Mouse (Mus musculus) monocyte, adult 5-6 weeks (primary cell): ENCODE data around the gene Cdv3. TPM values are rescaled to one million over a fixed set of nuclear protein-coding genes. Genes with fewer than 3 reads are reported as not detected.

Source experiments
- ATAC-seq: fragments of 153-309, 156-312 bp; replicated peaks from 2 replicates; pipeline ENCODE4 v1.8.0; 2017; ENCODE audit warnings: mild to moderate bottlenecking; ENCODE audit not compliant: low TSS enrichment, insufficient number of reproducible peaks, severe bottlenecking, poor library complexity, low FRiP score
- total RNA-seq: library from RNA; stranded (forward); fragments of 200-1000, 200-491, 200-594 nt; gene quantifications from 3 replicates; pipeline ENCODE4 v1.2.3, GENCODE M21; 2017

Cdv3 gene
- total RNA-seq: 141 to 176 TPM (median 159 TPM) in 3 replicates

GRCm38 (mm10) chr9:103365290-103366247 lies at the start of gene Cdv3:
TSS of gene Cdv3 (minus strand) at chr9:103365840.
- ATAC-seq: peak; percentile 97

GRCm38 (mm10) chr9:103413457-103413856 lies 47.8 kb upstream of the Cdv3 start:
- no peak for ATAC-seq

- no peak for ATAC-seq
Measured at GRCm38 (mm10) chr9:103409119-103409518, 43.5 kb upstream of the Cdv3 start.

GRCm38 (mm10) chr9:103408136-103408777 lies 42.6 kb upstream of the Cdv3 start:
- no peak for ATAC-seq

DNA sequence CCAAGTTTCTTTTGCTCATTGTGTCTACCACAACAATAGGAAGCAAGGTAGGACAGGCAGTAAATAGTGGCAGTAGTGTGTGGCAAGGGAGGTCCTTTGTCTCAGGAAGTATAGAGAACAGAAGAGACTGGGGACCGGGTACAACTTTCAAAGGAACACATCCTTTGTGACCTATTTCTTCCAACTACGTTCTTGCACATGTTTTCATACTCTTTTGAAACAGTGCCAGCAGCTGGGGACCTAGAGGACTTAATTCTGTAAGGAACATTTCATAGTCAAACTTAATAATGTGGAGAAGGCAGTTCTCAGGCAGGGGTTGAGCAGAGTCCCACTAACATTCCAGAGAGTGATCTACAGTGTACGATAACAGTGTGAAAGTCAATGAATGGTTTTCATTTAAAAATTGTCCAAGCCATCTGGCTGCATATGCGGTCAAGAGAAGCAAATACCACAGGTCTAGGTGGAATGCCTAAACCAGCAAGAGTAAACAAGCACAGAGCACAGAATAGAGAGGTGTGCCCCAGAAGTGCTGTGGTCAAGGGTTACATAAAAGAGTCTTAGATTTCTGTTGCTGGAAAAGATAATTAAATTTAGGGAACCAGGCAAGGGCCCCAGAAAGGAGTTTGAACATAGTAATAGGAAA lies 37.8 kb upstream of the Cdv3 start:
- no peak for ATAC-seq

DNA sequence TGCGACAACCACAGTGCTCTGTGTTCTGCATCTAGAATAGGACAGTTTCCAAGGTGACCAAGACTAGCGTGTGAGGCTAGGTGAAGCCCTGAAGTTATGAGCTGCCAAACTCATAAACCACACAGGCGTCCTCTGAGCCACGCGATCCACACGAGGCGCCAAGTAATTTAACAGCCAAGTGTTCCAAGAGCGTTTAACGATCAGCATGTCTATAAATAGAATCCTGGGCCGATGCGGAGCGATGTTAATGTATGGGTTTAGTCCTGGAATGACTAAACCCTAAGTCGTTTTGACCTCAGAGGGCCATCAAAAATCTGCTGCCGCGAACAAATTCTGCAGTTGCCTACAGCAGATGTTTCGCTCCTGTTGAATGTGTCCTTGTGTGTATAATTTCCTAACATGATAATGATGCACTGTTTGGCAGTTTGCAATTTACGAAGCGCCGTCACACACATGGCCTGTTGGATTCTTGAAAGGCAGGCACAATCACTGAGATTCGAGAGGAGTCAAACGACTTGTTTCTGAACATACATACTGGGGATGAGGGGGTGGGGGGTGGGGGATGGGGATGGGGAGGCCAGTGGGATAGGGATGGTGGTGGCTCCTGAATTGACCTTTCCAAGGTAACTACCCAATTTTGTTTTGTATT lies 33.0 kb upstream of the Cdv3 start:
- no peak for ATAC-seq

DNA sequence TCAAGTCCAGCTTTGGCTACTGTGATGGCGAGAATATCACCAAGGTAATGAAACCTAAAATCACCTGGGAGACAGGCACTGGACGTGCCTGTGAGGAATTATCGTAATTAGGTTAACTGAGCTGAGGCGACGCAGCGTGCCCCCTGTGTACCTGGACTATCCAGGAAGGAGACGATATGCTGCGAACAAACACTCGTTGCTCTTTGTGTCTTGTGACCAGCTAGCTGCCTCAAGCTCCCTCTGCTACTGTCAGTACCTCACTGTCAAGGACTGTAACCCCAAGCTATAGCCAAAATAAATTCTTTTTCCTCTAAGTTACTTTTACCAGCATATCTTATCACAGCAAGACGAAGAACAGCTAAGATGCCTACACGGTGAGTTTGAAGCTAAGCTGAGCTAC lies 27.6 kb upstream of the Cdv3 start:
- ATAC-seq: no peak

DNA sequence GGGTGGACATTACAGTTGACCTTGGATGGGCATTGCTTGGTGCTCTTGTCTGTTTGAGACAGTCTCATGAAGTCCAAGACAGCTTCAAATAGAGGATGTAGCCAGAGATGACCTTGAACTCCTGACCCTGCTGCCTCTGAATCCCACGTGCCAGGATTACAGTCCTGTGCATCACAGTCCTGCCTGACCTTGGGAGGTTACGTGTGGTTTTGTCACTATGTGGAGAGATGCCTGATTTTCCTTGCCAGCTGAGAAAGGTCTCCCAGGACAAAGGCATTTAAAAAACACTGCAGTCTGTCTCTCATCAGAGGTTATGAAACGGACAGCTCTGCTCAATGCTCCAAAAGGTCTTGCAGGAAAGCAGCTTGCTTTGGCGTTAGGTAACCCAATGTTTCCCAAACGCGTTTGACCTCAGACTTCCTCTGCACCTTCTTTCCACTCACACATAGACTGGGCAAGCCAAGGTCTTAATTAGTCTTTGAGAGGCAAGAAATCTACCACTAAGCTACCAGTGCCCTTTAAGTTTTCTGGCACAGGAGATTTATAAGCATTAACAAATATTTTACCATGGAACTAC lies 26.2 kb upstream of the Cdv3 start:
- no peak for ATAC-seq

DNA sequence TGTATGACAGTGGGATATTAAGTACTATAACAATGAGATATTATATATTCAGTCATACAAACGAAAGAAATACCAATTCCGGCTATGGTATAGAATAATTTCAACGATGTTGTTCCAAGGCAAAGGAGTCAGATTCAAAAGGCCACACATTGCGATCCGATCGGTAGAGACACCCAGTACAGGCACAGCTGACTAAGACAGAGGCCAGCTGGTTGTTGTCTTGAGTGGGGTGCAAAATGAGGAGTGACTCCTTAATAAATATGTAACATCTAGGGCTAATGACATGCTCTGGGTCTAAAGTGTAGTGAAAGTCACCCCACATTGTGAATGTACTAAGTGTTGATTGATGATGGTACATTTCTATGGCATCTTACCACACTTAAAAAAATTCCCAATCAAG lies 23.6 kb upstream of the Cdv3 start:
- ATAC-seq: no peak

DNA sequence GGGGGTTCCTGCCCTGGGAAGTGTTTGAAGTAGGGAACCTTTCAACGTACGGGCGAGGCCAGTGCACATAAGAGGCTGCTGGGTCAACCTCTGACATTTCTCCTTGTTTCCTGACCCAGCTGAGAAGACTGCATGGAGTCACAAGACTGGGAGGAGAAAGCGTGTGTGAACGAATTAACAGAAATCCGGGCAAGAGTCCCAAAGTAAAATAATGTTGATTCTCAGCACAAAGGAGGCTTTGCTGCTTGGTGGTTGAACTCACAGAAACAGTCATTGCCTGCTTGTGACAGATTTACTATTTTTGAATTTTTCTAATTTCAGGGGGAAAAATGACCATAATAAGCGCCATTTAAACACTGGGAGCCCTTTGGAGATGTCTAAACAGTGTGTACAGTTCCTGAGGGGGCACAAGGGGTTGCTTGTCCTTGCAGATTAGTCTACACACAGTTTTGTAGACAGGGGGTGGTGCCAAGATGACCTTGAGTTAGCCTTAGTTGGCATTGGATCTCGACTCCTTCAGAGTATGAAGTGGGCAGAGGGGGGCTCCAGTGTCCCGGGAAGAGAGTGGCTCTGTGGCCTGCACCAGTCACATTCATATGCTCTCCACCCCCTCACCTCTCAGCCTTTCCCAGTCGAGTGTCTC lies 21.5 kb upstream of the Cdv3 start:
- ATAC-seq: no peak

DNA sequence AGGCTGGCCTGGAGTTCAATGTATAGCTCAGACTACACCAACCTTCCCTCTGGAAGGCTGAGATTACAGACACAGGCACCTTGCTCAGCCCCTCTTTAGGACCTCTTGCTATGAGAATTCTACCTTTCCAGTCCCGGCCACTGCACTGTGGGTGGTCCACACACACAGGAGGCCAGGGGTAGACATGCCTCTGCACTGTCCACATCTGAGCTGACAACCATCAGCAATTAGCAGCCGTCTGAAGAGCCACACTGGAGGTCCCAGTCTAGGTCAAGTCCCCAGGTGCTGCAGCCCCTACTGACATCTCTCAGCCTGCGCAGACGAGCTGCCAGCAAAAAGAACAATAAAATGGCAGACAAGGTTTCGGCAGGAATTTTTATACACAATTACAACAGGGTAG lies 20.9 kb upstream of the Cdv3 start:
- no peak for ATAC-seq

GRCm38 (mm10) chr9:103385600-103385999 lies 20.0 kb upstream of the Cdv3 start:
- ATAC-seq: no peak

GRCm38 (mm10) chr9:103384141-103384796 lies 18.6 kb upstream of the Cdv3 start:
- ATAC-seq: no peak

DNA sequence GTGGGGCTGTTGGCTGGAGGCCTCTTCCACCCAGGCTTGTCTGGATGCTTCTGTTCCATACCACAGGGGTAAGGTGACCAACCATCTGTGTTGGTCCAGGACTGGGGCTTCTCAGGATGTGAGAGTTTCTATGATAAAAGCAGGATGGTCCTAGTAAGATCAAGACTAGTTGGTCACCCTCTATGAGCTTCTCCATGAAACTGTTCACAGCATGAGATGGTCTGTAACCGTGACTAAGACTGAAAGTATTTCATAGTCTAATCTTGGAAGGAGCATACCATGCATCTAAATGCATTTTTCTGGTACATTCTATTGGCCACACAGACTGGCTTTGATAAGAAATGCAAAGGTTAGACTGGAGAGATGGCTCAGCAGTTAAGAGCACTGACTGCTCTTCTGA lies 17.9 kb upstream of the Cdv3 start:
- no peak for ATAC-seq

DNA sequence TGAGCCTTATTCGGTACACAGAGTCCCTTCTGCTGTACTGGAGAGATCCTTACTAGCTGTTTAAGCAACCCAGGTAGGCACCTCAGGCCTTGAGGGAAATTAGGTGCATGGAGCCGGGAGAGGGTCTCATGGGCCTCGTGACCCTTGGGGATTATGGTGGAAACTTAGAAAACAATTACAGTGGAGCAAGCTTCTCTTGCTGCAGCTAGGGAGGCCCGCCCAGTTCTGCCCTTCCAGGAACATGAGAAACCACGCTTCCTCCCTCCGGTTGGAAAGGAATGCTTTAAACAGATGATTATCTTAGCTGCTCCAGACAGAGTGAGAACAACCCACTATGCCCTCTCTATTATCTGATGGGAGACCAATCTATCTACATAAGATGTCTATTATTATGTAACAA lies 17.3 kb upstream of the Cdv3 start:
- no peak for ATAC-seq

DNA sequence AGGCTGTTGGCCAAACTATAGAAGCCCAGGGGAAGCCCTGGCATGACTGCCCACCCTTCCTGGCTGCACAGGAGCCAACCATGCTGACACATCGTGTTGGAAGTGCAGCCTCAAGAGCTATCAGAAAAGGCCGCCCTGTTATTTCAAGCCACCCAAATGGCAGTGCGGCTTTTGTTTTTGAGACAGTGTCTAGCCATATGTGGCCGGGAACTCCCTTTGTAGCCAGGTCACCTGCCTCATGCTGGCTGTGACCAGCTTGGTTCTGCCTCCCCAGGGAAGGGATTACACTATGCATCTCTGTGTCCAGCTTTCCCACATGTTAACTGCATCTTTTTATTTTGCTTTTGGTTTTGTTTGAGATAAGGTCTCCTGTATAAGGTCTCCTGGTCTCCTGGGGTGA lies 14.9 kb upstream of the Cdv3 start:
- no peak for ATAC-seq

DNA sequence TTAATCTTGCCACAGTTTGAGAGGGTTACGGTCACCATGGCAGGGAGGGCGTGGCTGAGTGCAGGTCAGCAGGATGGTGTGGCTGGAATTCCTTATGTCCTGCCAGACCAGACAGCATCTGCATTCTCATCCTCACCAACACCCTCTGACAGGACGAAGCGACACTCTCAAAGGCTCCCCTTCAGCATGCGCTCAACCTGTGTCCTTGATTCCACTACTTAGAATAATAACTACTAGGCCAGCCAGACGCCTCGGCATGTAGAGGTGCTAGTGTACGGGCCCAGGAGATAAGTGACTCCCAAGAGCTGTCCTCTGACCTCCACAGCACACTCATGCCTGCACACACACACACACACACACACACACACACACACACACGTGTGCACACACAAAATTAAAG lies 13.6 kb upstream of the Cdv3 start:
- ATAC-seq: no peak

- no peak for ATAC-seq
Measured at GRCm38 (mm10) chr9:103378686-103379085, 13.0 kb upstream of the Cdv3 start.
